Mouse (Mus musculus) gastrocnemius, postnatal 14 days (tissue): ENCODE measurements at regions not wholly inside any gene's neighbourhood (a gene's known extent, or its start where the extent isn't known, plus 50 kb on each side); places are given as distances from the start of the nearest gene placed in this dataset.

Source experiments
- DNase-seq: peaks from one replicate; pipeline ENCODE4 v3.0.0; 2021; ENCODE audit warnings: mixed read lengths
- intact Hi-C: fragments of 180-260 bp; cut with DNase I; formaldehyde crosslinking; loops from one replicate; pipeline ENCODE4 v1.15.1; 2025; ENCODE audit warnings: low total_unique reads

DNA sequence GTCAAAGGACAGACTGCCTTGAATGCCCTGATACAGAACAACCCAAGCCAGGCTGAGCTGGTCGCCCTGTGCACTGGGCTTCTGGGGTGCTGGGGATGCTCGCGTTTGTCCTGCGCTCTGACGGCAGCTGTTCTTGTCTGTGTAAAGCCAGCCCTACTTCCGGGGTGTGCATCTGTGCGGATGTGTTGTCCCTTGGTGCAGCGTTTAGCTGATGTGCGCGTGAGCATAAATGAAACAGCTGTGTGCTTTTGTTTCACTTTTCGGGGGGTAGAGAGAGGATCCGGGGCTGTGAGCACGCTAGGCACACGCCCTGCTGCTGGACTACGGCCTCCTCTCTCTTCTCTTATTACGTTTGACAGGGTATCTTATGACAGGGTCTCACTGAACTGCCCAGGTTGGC lies 158.2 kb upstream of the A530016L24Rik start:
- intact Hi-C loops = no loop called here
- no peak for DNase-seq

DNA sequence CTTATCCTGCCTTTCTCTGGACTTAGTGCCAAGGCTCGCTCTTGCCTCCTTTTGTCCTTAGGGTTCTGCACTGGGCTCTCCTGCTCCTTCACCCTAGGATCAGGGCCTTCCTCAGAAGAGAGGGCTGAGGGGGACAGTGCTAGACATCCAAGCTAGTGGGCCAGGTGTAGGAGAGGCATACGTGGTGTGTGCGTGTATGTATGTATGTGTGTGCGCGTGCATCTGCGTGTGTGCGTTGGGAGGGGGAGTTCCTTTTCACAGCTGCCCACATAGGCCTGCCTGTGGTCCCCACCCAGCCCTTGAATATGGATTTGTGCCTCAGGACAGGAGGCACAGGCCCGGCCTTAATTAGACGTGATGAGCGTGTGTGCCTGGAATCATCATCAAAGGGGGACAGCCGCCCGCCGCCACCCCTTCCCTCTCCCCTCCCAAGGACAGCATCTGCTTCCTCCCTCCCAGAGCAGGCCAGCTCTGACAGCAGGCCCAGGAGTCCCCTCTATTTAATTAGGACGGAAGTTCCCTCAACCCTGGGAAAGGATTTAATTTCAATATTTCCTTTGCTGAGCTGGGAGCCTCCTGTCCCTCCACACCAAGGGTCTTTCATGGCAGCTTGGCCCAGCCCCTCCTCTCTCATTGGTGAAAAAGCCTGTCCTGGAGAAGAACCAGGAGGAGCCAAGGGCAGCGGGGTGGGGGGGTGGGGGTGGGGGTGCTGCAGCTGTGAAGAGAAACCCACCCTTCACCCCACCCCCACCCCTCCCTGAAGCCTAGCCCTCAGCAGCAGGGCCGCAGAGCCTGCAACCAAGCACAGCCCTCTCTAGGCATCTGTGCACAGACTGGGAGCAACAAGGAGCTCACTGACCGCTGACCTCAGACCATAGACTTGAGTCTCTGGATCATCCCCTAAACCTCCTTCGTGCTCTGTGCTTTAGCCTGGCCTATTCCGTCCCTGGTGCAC lies 155.8 kb upstream of the A530016L24Rik start:
- peak; percentile 25 for DNase-seq
- intact Hi-C loops = no loop called here

DNA sequence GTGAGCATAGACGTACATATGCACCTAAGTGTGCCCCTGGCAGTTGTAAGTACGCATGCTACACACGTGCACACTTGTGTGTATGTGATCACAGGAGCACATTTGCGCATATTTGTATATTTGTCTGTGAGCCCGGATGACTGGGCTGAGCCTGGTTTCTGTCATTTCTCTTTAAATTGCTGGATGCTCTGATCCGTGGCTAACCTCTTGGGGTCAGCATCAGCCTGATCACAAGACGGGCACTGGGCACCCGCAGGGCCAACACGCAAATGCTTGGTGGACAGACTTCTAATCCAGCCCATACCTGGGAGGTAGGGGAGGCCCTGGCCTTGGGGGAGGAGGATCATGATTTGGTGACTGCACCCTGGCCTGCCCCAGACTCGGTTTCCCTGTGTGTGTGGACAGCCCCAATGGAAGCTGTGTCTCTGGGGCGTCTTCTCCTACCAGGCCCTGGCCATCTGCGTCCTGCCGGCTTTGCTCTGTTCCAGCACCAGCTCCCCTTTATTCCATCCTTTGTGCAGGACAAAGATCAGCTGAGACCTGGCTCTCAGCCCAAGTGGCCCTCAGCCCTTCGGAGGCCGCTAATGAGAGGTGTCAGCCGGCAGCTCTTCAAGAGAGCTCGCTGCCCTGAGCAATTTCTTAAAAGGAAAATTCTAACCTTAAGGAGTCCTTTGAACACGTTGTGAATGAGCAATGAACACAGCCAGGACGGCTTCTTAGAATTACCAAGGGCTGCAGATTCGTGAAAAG lies 155.0 kb upstream of the A530016L24Rik start:
- DNase-seq = no peak

DNA sequence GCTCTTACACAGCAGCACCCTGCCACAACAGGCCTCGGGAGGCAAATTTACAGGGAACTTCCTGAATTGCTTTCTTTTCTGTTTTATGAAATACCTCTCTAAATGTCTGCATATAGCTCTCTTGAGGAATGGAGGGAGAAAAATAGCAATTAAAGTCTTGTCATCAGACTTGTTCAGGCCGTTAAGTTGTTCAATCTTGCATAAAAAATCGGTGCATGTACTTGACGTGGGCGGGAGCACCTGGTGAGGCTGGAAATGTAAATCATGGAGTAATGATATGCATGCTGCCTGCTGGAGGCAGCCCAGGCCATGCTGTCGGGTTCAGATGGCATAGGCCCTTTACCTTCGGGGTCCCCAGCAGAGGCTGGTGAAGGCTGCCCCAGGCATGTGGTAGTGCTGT lies 153.6 kb upstream of the A530016L24Rik start:
- DNase-seq = no peak
- intact Hi-C loops = no loop called here

More for the DNA sequence above, 155.0 kb upstream of the A530016L24Rik start:
- intact Hi-C loops = no loop called here

DNA sequence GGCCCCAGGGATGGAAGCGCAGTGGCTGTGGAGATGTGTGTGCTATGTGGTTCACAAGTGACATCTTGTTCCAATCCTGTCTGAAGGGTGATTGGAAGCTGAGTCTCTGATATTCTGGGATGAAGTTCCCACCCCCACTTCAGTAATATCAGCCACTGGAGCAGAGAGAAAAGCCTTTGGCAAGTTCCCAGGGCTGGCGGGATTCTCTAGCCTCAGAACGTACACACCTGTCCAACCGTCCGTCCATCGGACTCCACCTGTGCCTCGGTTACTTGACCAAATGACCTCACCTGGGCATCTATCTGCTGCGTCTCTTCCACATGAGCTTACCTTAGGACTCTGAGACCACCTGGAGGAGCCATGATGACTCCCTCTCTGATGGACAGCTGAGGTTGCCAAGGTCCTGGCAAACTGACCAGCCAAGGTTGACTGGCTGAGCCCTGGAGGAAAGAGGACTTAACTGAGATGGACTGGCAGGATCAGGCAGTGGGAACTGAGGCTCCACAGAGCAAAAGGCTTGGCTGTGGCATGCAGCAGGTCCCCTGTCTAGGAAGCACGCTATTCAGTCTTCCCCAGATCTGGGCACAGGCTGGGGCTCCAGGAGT lies 152.5 kb upstream of the A530016L24Rik start:
- no peak for DNase-seq
- intact Hi-C loops = no loop called here

DNA sequence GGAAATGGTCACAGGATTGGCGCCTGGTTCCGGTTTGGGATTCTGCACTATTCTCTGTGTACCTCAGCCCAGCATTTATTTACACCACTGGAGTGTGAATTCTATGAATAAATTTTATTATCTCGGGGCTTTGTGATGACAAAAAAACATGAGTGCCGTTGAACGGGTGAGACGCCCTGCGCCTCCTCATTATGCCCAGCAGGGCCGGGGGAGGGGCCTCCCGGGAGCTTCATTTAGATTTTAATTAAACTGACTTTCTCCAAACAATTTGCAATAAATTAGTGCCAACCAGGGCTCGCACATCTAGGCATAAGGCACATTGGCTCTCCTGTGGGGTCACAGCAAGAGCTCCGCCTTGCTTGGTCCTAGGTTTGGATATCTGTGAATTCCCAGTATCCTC lies 151.8 kb upstream of the A530016L24Rik start:
- DNase-seq = no peak

DNA sequence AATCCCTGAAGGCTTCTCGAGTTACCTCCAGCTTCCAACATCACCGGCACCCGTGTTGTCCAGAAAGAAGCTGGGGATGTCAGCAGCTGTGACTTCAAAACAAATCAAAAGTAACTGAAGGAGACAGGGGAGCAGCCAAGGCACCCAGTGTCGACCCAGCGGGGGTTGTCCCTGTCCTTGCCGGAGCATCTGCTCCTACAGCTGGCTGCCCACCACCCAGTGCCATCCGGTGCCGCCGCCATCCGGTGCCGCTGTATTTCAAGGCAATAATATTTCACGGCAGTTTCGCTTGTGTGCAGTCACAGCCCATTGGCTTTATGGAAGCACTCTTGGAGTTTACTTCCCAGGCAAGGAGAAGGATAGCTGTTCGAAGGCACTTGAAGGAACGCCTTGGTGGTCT lies 150.3 kb upstream of the A530016L24Rik start:
- intact Hi-C loops = no loop called here
- DNase-seq = no peak

More for the DNA sequence above, 151.8 kb upstream of the A530016L24Rik start:
- intact Hi-C loops = no loop called here

DNA sequence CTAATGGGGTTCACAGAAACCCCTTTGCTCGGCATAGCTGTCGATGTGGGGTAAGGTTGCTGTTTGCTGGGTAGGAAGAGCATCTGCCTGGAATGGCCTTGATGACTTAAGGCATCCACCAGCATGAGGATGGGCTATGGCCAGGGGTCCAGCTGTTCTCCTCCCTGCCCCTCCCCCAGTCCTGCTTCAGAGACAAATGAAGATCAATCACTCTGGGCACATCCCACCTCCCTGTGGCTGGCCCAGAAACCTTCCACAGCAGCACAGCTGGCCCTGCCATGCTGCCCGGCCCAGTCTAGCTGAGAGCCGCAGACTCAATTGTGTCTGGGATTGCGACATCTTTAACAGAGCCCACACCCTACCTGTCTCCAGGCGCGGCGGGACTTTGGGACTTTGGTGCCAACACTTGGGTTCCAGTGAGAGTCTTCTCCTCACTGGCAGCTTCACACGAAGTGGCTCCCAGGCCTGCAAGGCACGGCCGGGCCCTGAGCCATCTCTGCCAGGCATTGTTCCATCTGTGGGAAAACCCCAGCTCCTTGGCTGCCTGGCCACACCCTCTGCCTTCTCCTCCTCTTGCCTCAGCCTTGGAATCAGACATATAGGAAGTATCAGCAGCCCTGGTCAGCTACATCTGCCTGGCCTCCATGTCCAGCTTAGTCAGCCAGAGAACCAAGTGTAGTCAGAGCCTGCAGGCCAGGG lies 149.6 kb upstream of the A530016L24Rik start:
- intact Hi-C loops = no loop called here
- DNase-seq = no peak

DNA sequence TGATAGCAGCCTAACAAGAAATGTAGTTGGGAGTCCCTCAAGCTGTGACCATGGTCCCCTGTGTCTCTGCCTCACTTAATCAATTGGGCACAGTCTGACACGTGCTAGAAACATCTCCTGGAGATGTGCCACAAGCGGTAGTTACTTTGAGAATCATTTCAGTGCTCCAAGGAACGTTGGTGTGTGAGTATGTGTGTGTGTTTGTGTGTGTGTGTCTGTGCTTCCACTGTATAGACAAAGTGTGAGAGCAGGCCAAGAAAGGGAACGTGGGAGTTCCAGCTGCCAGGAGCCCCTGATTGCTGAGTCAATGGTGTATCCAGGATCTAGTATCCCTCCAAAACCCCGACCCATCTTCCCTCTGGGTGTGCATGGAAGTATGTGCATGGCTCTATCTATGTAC lies 149.0 kb upstream of the A530016L24Rik start:
- intact Hi-C loops = no loop called here
- no peak for DNase-seq

DNA sequence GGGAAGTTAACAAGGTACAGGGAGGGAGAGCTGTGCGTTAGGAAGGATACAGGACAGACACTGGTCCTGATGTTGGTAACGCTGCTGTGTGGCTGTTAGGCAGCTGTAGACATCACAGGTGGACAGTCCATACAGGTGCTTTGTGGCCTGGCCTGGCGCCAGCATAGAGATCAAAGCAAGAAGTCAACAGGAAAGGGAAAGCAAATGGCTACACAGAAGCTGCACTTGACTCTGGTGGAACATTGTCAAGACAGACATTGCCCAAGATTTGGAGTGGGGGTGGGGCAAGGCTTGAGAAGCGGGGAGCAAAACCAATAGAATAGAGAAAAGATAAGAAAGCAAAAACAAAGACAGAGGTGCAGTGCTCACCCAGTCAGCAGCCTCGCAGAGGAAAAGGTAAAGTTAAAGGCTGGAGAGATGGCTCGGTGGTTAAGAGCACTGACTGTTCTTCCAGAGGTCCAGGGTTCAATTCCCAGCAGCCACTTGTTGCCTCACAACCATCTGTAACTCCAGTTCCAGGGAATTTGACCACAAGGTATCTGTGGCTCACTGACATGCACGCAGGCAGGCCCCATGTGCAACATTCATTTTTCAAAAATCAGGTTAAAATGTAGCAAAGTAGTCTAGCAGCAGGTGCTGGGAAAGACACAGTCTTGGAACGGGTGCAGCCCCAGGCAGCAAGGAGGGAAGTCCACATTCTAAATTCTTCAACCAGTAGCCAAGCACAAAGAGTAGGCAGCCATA lies 147.3 kb upstream of the A530016L24Rik start:
- intact Hi-C loops = no loop called here
- DNase-seq = no peak

DNA sequence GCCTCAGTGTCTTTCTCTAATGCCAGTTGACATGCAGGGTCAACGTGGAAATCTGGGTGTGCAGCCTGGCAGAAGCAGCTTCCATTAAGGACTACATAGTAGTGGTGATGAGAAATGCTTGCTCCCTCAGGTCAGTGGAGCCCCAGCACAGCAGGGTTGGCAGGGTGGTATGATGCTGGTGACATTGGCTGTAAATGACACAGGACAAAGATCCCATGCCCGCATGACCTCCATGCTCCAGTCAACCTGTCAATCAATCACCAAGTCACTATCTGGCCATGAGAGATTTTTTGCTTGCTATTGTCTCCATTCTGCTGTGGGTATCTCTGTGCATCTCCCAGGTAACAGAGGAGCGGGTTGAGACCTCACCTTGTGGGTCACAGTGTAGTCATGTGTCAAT lies 146.2 kb upstream of the A530016L24Rik start:
- no peak for DNase-seq

DNA sequence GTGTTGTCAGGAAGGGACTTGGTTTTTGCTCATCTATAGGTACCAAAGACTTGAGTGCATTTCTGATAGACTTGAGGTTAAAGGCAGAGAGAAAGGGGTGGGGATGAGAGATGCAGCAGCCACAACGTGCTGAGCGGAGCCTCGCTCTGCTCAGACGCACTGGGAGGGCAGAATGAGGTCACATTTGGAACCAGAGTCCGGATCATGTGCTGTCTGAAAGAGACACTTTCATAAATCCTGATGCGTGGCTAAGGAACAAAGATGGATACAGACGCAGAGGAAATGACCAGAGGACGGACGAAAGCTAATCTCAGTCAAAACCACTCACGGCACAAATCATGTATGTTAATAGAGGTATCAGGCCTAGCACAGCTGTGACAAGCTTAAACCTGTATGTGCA lies 145.0 kb upstream of the A530016L24Rik start:
- peak; percentile 35 for DNase-seq
- intact Hi-C loops = no loop called here

More for the DNA sequence above, 146.2 kb upstream of the A530016L24Rik start:
- intact Hi-C loops = no loop called here

DNA sequence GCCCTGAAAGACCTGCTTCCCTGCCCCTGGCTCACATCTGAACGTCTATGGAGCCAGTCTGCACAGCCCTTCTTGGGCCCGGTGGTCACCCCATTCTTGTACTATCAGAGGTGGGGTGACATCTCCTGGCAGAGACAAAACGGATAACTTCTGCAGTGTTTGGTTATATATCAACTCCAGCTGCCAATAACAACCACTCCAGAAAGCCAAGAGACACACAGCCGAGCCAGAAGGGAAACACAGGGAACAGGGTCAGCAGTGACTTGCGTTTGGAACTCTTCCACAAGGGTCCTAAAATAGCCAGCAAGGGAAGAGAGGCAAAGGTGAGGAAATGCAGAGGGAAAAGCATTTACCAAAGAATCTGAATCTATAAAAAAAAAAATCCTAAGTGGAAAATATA lies 143.5 kb upstream of the A530016L24Rik start:
- intact Hi-C loops = no loop called here
- DNase-seq = no peak

DNA sequence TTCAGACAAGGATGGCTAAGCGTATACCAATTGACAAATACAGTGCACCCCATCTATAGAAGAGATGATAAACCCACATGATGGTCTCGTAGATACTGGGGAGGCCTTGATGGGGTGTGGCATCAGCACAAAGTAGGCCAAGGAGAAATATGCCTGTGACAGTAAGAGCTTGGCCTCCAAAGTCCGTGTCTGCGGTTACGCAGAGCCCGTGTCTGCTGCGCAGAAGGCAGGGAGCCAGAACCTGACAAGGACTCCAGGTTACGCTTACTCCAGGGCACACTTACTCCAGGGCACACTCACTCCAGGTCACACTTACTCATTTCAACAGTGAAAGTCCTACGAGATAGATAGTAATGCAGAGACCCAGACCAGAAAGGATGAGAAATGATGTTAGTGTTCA lies 141.1 kb upstream of the A530016L24Rik start:
- intact Hi-C loops = no loop called here

DNA sequence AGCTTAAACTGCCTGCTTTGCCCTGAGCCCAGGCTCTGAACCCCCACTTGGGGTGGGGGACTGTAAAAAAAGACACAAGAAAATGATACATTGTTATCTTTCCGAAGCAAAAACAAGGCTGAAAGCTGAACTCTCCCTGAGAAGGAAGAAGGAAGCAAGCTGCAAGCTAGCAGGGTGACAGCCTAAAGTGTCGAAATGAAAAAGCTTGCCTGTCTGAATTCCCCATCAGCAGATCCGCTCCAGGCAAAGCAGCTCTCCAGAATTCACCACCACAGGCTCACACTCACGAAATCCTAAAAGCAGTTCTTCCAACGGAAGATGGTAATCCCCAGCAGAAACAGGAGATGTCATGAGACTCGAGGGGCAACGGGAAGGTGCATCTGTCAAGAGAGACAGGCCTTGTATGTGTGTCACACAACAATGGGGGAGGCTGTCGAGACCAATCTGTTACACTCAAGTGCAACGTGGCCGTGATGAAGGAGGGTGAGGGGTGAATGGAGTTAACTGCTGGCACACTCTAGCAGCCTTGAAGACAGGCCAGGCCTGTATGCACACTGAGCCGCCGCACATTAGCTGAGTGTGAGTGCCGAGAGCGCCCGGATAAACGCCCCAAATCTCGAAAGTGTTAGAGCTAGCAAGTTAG lies 139.5 kb upstream of the A530016L24Rik start:
- intact Hi-C loops = no loop called here
- no peak for DNase-seq

More for the DNA sequence above, 141.1 kb upstream of the A530016L24Rik start:
- DNase-seq = no peak

DNA sequence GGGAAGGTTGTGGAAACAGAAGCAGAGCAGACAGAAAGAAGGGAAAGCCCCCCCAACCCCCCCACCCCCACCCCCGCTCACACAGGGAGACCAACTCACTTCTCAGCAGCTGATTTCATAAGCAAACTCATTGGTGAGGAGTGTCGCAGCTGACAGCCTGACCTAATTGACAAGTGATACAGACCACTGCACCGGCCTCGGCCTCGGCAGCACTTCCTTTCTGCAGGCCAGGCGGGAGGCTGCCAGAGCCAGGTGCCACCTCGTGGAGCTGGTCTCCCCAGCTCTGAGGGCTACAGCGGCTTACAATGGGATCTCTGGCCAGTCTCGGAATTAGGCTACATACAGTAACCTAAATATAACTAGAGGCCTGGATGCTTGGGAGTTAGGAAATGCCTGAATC lies 138.5 kb upstream of the A530016L24Rik start:
- intact Hi-C loops = no loop called here
- DNase-seq = no peak

DNA sequence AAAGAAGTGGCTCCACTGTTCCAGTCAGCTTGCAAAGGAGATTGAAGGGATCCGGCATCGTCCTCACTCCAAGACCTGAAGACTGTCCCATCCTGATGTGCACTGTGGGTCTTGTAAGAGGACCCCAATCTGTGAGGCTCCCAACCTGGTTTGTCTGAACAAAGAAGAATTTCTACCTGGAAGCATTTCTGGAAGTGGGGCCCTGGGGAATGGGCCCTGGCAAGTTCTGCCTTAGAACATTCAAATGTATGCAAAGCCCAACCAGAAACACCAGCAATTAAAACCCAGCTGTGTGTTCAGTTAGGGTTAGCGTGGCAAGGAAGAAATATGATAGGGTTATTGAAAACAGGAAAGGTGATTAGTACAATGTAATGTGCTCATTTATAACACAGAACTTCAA lies 125.9 kb upstream of the A530016L24Rik start:
- DNase-seq = no peak
- intact Hi-C loops = no loop called here

DNA sequence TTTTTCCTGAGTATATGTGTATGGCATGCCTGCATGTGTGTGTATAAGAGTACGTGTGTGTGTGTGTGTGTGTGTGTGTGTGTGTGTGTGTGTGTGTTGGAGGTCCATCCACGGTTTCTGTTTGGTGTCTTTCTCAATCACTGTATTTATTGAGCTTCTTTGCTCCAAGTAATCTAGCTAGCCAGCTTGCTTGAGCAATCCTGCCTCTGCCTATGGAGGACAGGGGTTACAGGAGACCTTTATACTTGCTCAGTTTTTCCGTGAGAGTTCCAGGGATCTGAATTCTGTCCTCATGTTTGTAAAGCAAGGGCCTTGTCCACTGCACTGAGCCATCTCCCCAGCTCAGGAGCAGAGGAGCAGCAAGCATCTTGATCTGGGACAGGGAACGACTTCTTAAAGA lies 122.0 kb upstream of the A530016L24Rik start:
- no peak for DNase-seq
- intact Hi-C loops = no loop called here

DNA sequence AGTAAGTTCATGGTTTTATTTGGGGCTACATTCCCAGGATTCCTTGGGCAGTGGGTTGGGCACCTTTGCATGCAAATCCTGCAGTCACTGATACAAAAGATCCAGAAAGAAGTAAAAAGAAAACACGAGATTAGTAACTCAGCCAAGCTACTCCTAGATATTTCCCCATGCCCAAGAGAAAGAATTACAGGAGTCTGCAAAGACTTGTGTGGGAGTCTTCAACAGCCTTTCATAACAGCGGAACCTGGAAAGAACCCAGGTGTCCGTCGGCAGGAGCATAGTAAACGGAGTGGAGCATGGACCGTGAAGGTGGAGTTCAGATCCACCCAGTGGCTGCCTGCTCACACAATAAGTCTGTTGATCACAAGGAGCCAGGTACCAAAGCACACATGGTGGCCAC lies 121.1 kb upstream of the A530016L24Rik start:
- intact Hi-C loops = no loop called here
- no peak for DNase-seq
